Mouse (Mus musculus) hindbrain, embryonic 16.5 days (tissue): ENCODE results near the gene Anxa3. TPM values are rescaled to one million over a fixed set of nuclear protein-coding genes. Genes with fewer than 3 reads are reported as not detected.

Experiments used
- ATAC-seq: fragments of 200-750 bp; cut with Nextera tagmentation; 2 replicates; pipeline ENCODE4 v1.8.0; 2017; ENCODE audit warnings: moderate TSS enrichment, moderate library complexity
- H3K27ac ChIP-seq: fragments of 300-500 bp; sonication (generic); 2 replicates; pipeline ENCODE4 v1.5.1; 2014; ENCODE audit warnings: low read depth, mild to moderate bottlenecking, control low read depth, low read length, moderate library complexity
- H3K27me3 ChIP-seq: fragments of 300-500 bp; sonication (generic); replicated peaks from 2 replicates; pipeline ENCODE4 v1.6.1; 2014; ENCODE audit warnings: low read length; ENCODE audit not compliant: control insufficient read depth, insufficient read depth
- H3K36me3 ChIP-seq: fragments of 300-500 bp; sonication (generic); 2 replicates; pipeline ENCODE4 v1.6.1; 2014; ENCODE audit warnings: mild to moderate bottlenecking, low read length, moderate library complexity, mixed read lengths; ENCODE audit not compliant: control insufficient read depth, insufficient read depth
- H3K4me1 ChIP-seq: fragments of 300-500 bp; sonication (generic); 2 replicates; pipeline ENCODE4 v1.6.1; 2014; ENCODE audit warnings: low read depth, low read length; ENCODE audit not compliant: control insufficient read depth, insufficient read depth
- H3K4me2 ChIP-seq: fragments of 300-500 bp; sonication (generic); 2 replicates; pipeline ENCODE4 v1.6.1; 2014; ENCODE audit warnings: mild to moderate bottlenecking, low read length, control low read depth, moderate library complexity
- H3K4me3 ChIP-seq: fragments of 300-500 bp; sonication (generic); 2 replicates; pipeline ENCODE4 v1.5.1; 2014; ENCODE audit warnings: mild to moderate bottlenecking, low read length, control low read depth, moderate library complexity
- H3K9ac ChIP-seq: fragments of 300-500 bp; sonication (generic); 2 replicates; pipeline ENCODE4 v1.6.1; 2014; ENCODE audit warnings: low read depth, mild to moderate bottlenecking, control low read depth, low read length, moderate library complexity
- H3K9me3 ChIP-seq: fragments of 300-500 bp; sonication (generic); 2 replicates; pipeline ENCODE4 v1.6.1; 2014; ENCODE audit warnings: mild to moderate bottlenecking, low read length, moderate library complexity; ENCODE audit not compliant: control insufficient read depth
- WGBS: fragments of 180-500 bp; shearing (Covaris S2); extraction: QIAGEN DNeasy Blood & Tissue Kit; methylation state at CpG from one replicate; pipeline ENCODE4 v1.1.7; 2014; 5-methylcytosine and 5-hydroxymethylcytosine counted together
- polyA plus RNA-seq: library from polyadenylated mRNA; unstranded; fragments of >200 nt; fragmentation: Nextera tagmentation; extraction: Ambion mirVana; gene quantifications from 2 replicates; pipeline ENCODE4 v1.2.1, GENCODE M21; 2015

Anxa3 gene
- polyA plus RNA-seq, 1 experiment from 2014 or later: 30.4 TPM

- no peaks in the 10 kb centered on the region for H3K9me3 ChIP-seq
- ATAC-seq: no peak
- H3K4me3 ChIP-seq: no peak overlapping the region
- H3K36me3 ChIP-seq: no peaks in the 10 kb centered on the region
- H3K27me3 ChIP-seq: no peaks in the 10 kb centered on the region
- no peak overlapping the region for H3K4me2 ChIP-seq
- H3K9ac ChIP-seq: no peak overlapping the region
- H3K4me1 ChIP-seq: no peaks in the 10 kb centered on the region
- 93% methylated on average over 13 of the region's 13 CpGs for WGBS
- H3K27ac ChIP-seq: no peak overlapping the region
Observed at GRCm38 (mm10) chr5:96824769-96825327, 31.7 kb downstream of the Anxa3 start.

- Histone ChIP-seq H3K4me3 (no peak overlapping the region), H3K4me2 (no peak overlapping the region), H3K9ac (no peak overlapping the region), H3K27ac (no peak overlapping the region), H3K36me3 (no peaks in the 10 kb centered on the region), H3K4me1 (no peaks in the 10 kb centered on the region), H3K9me3 (no peaks in the 10 kb centered on the region), H3K27me3 (no peaks in the 10 kb centered on the region)
- ATAC-seq: no peak
- WGBS: 83% methylated on average over 1 of the region's 1 CpGs
Observed at GRCm38 (mm10) chr5:96827176-96827575, 34.0 kb downstream of the Anxa3 start.

- Histone ChIP-seq H3K4me1 (no peaks in the 10 kb centered on the region), H3K27ac (no peak overlapping the region), H3K9me3 (no peaks in the 10 kb centered on the region), H3K36me3 (no peaks in the 10 kb centered on the region), H3K4me2 (no peak overlapping the region), H3K4me3 (no peak overlapping the region), H3K9ac (no peak overlapping the region), H3K27me3 (no peaks in the 10 kb centered on the region)
- no peak for ATAC-seq
- 67% methylated on average over 5 of the region's 5 CpGs for WGBS
Observed at GRCm38 (mm10) chr5:96834338-96834737, 41.2 kb downstream of the Anxa3 start.

GRCm38 (mm10) chr5:96847986-96848385 lies 54.8 kb downstream of the Anxa3 start:
- ATAC-seq: no peak
- Histone ChIP-seq H3K27ac (no peak overlapping the region), H3K36me3 (no peaks in the 10 kb centered on the region)

GRCm38 (mm10) chr5:96848386-96848785 lies 55.2 kb downstream of the Anxa3 start:
- H3K9ac ChIP-seq: no peak overlapping the region
- ATAC-seq: no peak
- no peaks in the 10 kb centered on the region for H3K9me3 ChIP-seq
- no peak overlapping the region for H3K4me3 ChIP-seq
- no peaks in the 10 kb centered on the region for H3K4me1 ChIP-seq
- no peaks in the 10 kb centered on the region for H3K36me3 ChIP-seq
- H3K27ac ChIP-seq: no peak overlapping the region
- no peak overlapping the region for H3K4me2 ChIP-seq
- 80% methylated on average over 3 of the region's 3 CpGs for WGBS
- H3K27me3 ChIP-seq: no peaks in the 10 kb centered on the region

More at GRCm38 (mm10) chr5:96847986-96848385, 54.8 kb downstream of the Anxa3 start:
- Histone ChIP-seq H3K27me3 (no peaks in the 10 kb centered on the region), H3K9me3 (no peaks in the 10 kb centered on the region), H3K4me1 (no peaks in the 10 kb centered on the region), H3K4me3 (no peak overlapping the region), H3K4me2 (no peak overlapping the region), H3K9ac (no peak overlapping the region)

- H3K27ac ChIP-seq: no peak overlapping the region
- no peaks in the 10 kb centered on the region for H3K9me3 ChIP-seq
- ATAC-seq: no peak
- WGBS: 81% methylated on average over 3 of the region's 3 CpGs
- no peaks in the 10 kb centered on the region for H3K27me3 ChIP-seq
- H3K36me3 ChIP-seq: no peaks in the 10 kb centered on the region
- no peak overlapping the region for H3K9ac ChIP-seq
- H3K4me3 ChIP-seq: no peak overlapping the region
- H3K4me2 ChIP-seq: no peak overlapping the region
- H3K4me1 ChIP-seq: no peaks in the 10 kb centered on the region
Observed at GRCm38 (mm10) chr5:96849232-96849631, 56.1 kb downstream of the Anxa3 start.

- WGBS: 84% methylated on average over 3 of the region's 3 CpGs
- H3K9ac ChIP-seq: no peak overlapping the region
- no peak overlapping the region for H3K4me2 ChIP-seq
- no peak for ATAC-seq
- H3K27me3 ChIP-seq: no peaks in the 10 kb centered on the region
- H3K27ac ChIP-seq: no peak overlapping the region
- no peaks in the 10 kb centered on the region for H3K9me3 ChIP-seq
- no peaks in the 10 kb centered on the region for H3K4me1 ChIP-seq
- H3K36me3 ChIP-seq: no peaks in the 10 kb centered on the region
- no peak overlapping the region for H3K4me3 ChIP-seq
Observed at GRCm38 (mm10) chr5:96853451-96853850, 60.3 kb downstream of the Anxa3 start.

GRCm38 (mm10) chr5:96854350-96854749 lies 61.2 kb downstream of the Anxa3 start:
- Histone ChIP-seq H3K9ac (no peak overlapping the region), H3K4me3 (no peak overlapping the region), H3K27ac (no peak overlapping the region), H3K9me3 (no peaks in the 10 kb centered on the region), H3K4me1 (no peaks in the 10 kb centered on the region), H3K4me2 (no peak overlapping the region), H3K36me3 (no peaks in the 10 kb centered on the region), H3K27me3 (no peaks in the 10 kb centered on the region)
- 82% methylated on average over 3 of the region's 3 CpGs for WGBS
- no peak for ATAC-seq

- H3K4me2 ChIP-seq: no peak overlapping the region
- H3K9me3 ChIP-seq: no peaks in the 10 kb centered on the region
- no peak overlapping the region for H3K9ac ChIP-seq
- ATAC-seq: no peak
- H3K27me3 ChIP-seq: no peaks in the 10 kb centered on the region
- no peak overlapping the region for H3K27ac ChIP-seq
- no peaks in the 10 kb centered on the region for H3K4me1 ChIP-seq
- no peak overlapping the region for H3K4me3 ChIP-seq
- WGBS: 91% methylated on average over 1 of the region's 1 CpGs
- no peaks in the 10 kb centered on the region for H3K36me3 ChIP-seq
Observed at GRCm38 (mm10) chr5:96859938-96860337, 66.8 kb downstream of the Anxa3 start.

GRCm38 (mm10) chr5:96867171-96867570 lies 74.0 kb downstream of the Anxa3 start:
- Histone ChIP-seq H3K4me3 (no peak overlapping the region), H3K27me3 (no peaks in the 10 kb centered on the region), H3K36me3 (no peaks in the 10 kb centered on the region), H3K27ac (no peak overlapping the region), H3K9ac (no peak overlapping the region), H3K9me3 (no peaks in the 10 kb centered on the region), H3K4me2 (no peak overlapping the region), H3K4me1 (no peaks in the 10 kb centered on the region)
- no peak for ATAC-seq
- 80% methylated on average over 4 of the region's 4 CpGs for whole genome bisulfite sequencing
